Mouse (Mus musculus) duodenum, adult 2 months (tissue): ENCODE measurements around the gene 1700013F07Rik. TPM values are rescaled to one million over a fixed set of nuclear protein-coding genes. Genes with fewer than 3 reads are reported as not detected.

Source experiments
- polyA plus RNA-seq: library from polyadenylated mRNA; depleted of rRNA; stranded (reverse); fragments of >200 nt; gene quantifications from 2 replicates; pipeline ENCODE4 v1.2.3, GENCODE M21; 2012; ENCODE audit warnings: low replicate concordance; rRNA removed

Gene 1700013F07Rik
- polyA plus RNA-seq, result not detected in 2 replicates

GRCm38 (mm10) chr3:108533951-108534350, at the start of gene 1700013F07Rik:
1700013F07Rik (plus strand) TSS chr3:108534150.

GRCm38 (mm10) chr3:108536517-108537260, 2.7 kb downstream of the 1700013F07Rik start, which contains the start of gene 5330417C22Rik:
5330417C22Rik (minus strand) TSS chr3:108536536.

GRCm38 (mm10) chr3:108562133-108562730, 28.3 kb downstream of the 1700013F07Rik start, which contains the start of gene Tmem167b:
Tmem167b (minus strand) TSS chr3:108562466.

GRCm38 (mm10) chr3:108571443-108572294, 37.7 kb downstream of the 1700013F07Rik start, which contains the start of gene Taf13:
Taf13 (plus strand) TSS chr3:108571698.

GRCm38 (mm10) chr3:108590786-108591529, 57.0 kb downstream of the 1700013F07Rik start, which contains the start of gene Wdr47:
Wdr47 (plus strand) TSS chr3:108591279.

Other genes with a start within 250 kb of the 1700013F07Rik start
- not detected in 2 replicates for gene Mybphl, start 169.2 kb upstream of the 1700013F07Rik start, polyA plus RNA-seq
- 2.9 and 5.2 TPM in 2 replicates for gene Psrc1, start 150.3 kb upstream of the 1700013F07Rik start, polyA plus RNA-seq
- 1.1 and 5.9 TPM in 2 replicates for gene Celsr2, start 118.6 kb upstream of the 1700013F07Rik start, polyA plus RNA-seq
- gene Sars, start 88.9 kb upstream of the 1700013F07Rik start, polyA plus RNA-seq, result 21.2 and 23.1 TPM in 2 replicates
- gene 5330417C22Rik, start 2.4 kb downstream of the 1700013F07Rik start, polyA plus RNA-seq, result 7.8 and 26.5 TPM in 2 replicates
- gene Tmem167b, start 28.3 kb downstream of the 1700013F07Rik start, polyA plus RNA-seq, result 1.7 and 2.2 TPM in 2 replicates
- 0.44 and 1.1 TPM in 2 replicates for gene Taf13, start 37.5 kb downstream of the 1700013F07Rik start, polyA plus RNA-seq
- 0.83 and 1.3 TPM in 2 replicates for gene Wdr47, start 57.1 kb downstream of the 1700013F07Rik start, polyA plus RNA-seq
- 12.5 and 15.3 TPM in 2 replicates for gene Clcc1, start 119.8 kb downstream of the 1700013F07Rik start, polyA plus RNA-seq
- gene Gpsm2, start 188.2 kb downstream of the 1700013F07Rik start, polyA plus RNA-seq, result 8.5 and 12.4 TPM in 2 replicates
- gene Aknad1, start 205.5 kb downstream of the 1700013F07Rik start, polyA plus RNA-seq, result not detected in 2 replicates